Mouse (Mus musculus): Measurements from ENCODE around the gene Ptpn23.
"Not testable (repeated sequence)": the region's sequence is repeated elsewhere in the genome, so short reads cannot be mapped to it uniquely, and the experiment has no call there.

The Ptpn23 gene

DNA sequence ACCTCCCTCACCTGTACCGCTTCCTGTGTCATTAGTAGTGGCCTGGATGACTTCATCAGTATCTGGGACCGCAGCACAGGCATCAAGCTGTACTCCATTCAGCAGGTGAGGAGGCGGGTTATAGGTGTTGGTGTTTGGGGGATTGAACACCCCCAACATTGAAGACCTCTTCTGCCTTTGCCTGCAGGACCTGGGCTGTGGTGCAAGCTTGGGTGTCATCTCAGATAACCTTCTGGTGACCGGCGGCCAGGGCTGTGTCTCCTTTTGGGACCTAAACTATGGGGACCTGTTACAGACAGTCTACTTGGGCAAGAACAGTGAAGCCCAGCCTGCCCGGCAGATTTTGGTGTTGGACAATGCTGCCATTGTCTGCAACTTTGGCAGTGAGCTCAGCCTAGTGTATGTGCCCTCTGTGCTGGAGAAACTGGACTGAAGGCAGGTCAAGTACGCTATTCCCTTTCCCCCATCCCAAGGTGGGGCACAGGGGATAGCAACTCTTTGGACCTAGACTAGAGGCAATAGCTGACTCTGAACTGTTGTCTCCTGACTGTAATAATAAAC is 23.6 kb downstream of the Ptpn23 start:
- no peak for DNase-seq (ENCODE audit: low spot score in 2 of 2)

DNA sequence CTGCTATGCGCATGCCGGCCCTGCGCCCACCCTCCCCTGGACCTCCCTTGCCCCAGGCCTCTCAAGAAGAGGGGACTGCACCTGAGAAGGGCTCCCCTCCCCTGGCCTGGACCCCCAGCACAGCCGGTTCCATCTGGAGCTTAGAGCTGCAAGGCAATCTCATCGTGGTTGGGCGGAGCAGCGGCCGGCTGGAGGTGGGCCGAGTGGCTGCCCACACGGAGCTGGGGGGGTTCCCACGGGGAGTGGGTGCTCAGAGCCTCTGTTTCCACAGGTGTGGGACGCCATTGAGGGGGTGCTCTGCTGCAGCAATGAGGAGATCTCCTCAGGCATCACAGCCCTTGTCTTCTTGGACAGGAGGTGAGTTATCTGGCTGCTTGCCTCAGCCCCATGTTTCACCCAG is 26.7 kb downstream of the Ptpn23 start:
- DNase-seq (ENCODE audit: low spot score in 2 of 2), result no peak

DNA sequence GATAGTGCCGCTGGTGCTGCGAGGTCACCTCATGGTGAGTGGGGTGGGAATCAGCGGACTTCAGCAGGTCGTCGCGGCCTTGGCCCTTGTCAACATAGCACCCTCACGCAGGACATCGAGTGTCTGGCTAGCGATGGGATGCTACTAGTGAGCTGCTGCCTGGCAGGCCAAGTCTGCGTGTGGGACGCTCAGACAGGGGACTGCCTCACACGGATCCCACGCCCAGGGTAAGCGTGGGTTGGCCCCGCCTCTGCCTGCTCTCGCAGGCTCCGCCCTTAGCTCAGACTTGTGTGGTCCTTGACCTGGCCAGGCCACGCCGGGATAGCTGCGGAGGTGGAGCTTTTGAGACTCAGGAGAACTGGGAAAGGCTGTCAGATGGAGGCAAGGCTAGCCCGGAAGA is 27.4 kb downstream of the Ptpn23 start:
- no peak for DNase-seq (ENCODE audit: low spot score in 2 of 2)

DNA sequence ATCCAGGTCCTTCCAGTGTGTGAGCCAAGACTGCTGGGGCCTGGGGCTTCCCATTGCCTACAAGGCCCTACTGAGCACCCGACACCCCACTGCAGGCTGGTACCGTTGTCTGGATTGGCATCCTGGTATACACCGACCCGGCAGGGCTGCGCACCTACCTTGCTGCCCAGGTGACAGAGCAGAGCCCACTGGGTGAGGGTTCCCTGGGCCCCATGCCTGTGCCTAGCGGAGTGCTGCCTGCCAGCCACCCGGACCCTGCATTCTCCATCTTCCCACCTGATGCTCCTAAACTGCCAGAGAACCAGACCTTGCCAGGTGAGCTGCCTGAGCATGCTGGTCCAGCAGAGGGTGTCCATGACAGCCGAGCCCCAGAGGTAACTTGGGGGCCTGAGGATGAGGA is 28.7 kb downstream of the Ptpn23 start:
- no peak for DNase-seq (ENCODE audit: low spot score in 2 of 2)

DNA sequence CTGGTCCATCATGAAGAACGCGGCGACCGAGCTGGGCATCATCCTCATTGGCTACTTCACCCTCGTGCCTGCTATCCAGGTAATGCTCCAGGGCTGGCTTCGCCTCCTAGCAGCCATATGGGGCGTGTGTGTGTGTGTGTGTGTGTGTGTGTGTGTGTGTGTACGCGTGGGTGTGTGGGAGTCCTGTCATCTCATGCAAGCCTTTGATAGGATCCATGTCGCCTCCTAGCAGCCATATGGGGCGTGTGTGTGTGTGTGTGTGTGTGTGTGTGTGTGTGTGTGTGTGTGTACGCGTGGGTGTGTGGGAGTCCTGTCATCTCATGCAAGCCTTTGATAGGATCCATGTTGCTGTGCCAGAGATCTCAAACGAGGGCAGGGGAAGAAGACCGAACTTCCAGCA is 30.4 kb downstream of the Ptpn23 start:
- DNase-seq (ENCODE audit: low spot score in 2 of 2), result not testable (repeated sequence)

DNA sequence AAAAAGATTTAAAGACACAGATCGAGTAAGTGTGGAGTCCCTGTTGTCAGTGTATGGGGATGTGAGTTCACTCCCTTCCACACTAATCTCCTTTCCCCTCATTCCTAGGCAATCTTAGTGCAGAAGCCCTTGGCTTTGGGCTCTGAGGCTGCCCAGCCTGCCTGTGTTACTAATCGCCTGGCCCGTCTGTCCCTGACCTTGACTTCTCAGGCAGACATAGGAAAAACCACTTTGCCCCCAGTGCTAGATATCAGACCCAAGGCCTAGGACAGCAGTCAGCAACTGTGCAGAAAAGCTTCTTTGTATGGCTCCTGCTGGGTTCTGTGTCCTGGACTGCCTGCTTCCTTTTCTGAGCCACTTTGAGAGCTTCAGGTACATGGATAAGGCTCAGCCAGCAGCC is 32.3 kb downstream of the Ptpn23 start:
- DNase-seq (ENCODE audit: low spot score in 2 of 2), result no peak

DNA sequence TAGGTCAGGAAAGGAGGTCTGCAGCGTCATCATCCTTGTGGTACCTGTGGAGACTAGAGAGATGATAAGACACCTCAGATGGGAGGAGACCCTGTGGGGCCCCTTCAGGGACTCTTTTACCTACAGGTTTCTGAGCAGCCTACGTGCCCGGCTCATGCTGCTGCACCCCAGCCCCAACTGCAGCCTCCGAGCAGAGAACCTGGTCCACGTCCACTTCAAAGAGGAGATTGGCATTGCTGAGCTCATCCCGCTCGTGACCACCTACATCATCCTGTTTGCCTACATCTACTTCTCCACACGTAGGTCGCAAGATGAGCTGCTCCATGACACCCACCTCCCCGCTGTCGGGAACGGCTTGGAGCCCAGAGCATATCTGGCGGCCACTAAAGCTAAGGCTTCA is 34.1 kb downstream of the Ptpn23 start:
- no peak for DNase-seq (ENCODE audit: low spot score in 2 of 2)

- no peak for DNase-seq (ENCODE audit: low spot score in 2 of 2)
Observed at GRCm38 (mm10) chr9:110369860-110370259, 38.2 kb downstream of the Ptpn23 start.

- no peak for DNase-seq (ENCODE audit: low spot score in 2 of 2)
Observed at GRCm38 (mm10) chr9:110366746-110367145, 41.3 kb downstream of the Ptpn23 start.

DNA sequence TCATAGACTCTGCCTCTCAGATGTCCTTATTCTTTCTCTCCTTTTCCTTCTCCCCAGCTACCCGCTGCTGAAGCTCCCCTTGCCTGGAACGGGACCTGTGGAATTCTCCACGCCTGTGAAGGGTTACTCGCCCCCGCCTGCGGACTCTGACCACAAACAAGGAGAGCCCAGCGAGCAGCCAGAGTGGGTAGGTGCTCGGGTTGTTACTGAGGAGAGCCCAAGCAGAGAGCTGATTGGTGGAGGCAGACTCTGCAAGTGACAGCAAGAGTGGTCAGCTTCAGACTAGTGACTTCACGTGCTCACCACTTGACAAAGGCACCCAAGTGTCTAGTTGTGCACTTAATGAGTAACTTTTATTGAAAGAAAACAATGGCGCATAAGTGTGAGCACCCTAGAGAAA is 45.7 kb downstream of the Ptpn23 start:
- DNase-seq (ENCODE audit: low spot score in 2 of 2), result no peak

DNA sequence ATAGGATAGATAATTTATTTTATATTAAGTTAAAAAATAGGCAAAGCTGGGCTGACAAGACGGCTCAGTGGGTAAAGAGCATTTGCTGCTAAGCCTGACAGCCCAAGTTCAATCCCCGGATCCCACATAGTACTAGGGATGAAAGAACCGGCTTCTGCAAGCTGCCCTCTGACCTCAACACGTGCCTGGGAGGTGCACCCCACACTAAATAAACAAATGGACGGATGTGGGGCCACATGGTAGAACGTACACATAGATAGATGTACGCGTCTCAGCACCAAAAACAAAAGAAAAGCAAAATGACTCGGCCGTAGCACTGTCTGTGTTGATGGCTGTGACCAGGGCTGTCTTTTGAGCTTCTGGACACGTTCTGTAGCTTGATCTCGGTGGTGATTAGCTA is 46.7 kb downstream of the Ptpn23 start:
- DNase-seq (ENCODE audit: low spot score in 2 of 2), result no peak

DNA sequence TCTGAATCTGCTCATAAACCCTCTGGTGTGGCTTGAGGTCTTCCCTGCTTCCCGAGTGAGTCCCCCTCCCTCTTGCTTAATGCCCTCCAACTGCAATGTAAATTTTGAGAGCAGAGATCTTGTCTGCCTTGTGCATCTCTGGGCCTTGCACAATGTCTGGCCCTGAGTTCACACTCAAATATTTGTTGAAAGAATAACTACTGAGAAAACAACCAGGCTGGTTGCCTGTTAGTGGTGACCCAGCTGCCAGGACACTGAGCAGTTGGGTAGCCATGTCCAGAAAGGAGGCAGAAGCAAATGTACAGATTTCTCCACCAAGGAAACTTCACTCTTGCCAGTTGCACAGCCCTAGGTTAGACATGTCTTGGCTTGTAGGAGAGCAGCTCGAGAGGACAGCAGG is 49.7 kb downstream of the Ptpn23 start:
- DNase-seq (ENCODE audit: low spot score in 2 of 2), result no peak

- DNase-seq (ENCODE audit: low spot score in 2 of 2), result no peak
Observed at GRCm38 (mm10) chr9:110351932-110352632, 55.9 kb downstream of the Ptpn23 start.

GRCm38 (mm10) chr9:110351350-110351749 is 56.7 kb downstream of the Ptpn23 start:
- no peak for DNase-seq (ENCODE audit: low spot score in 2 of 2)

- DNase-seq (ENCODE audit: low spot score in 2 of 2), result no peak
Observed at GRCm38 (mm10) chr9:110350612-110351011, 57.4 kb downstream of the Ptpn23 start.

GRCm38 (mm10) chr9:110350188-110350587 is 57.8 kb downstream of the Ptpn23 start:
- no peak for DNase-seq (ENCODE audit: low spot score in 2 of 2)

- no peak for DNase-seq (ENCODE audit: low spot score in 2 of 2)
Observed at GRCm38 (mm10) chr9:110348899-110349298, 59.1 kb downstream of the Ptpn23 start.

- DNase-seq (ENCODE audit: low spot score in 2 of 2), result no peak
Observed at GRCm38 (mm10) chr9:110345057-110345739, 62.8 kb downstream of the Ptpn23 start.

- DNase-seq (ENCODE audit: low spot score in 2 of 2), result no peak
Observed at GRCm38 (mm10) chr9:110343805-110344204, 64.2 kb downstream of the Ptpn23 start.

DNA sequence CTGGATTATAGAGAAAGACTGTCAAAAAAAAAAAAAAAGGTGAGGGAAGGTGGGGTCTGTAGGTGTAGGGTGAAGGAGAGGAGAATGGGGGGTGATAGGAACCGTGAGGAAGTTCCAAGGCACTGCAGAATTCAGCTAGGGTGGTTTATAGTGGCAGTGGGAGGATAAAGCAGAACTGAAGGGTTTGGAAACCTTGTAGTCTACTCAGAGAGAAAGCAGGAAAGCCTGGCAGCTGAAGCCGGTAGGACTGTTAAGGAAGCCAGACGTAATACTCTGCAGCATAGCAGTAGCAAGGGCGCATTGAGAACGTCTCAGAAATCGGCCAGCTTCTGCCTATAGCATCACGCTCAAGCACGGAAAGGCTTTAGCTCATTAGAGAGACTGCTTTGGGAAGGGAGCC is 66.0 kb downstream of the Ptpn23 start:
- peak in 1 of 2 experiments; percentile 23 for DNase-seq (ENCODE audit: low spot score in 2 of 2)

- DNase-seq (ENCODE audit: low spot score in 2 of 2), result no peak
Observed at GRCm38 (mm10) chr9:110340037-110340750, 67.8 kb downstream of the Ptpn23 start.

Measured in right cerebral cortex, adult 2 months (tissue).